Mouse (Mus musculus) brain, embryonic 14.5 days (tissue): ENCODE results near the gene Pax7. TPM values are rescaled to one million over a fixed set of nuclear protein-coding genes. Genes with fewer than 3 reads are reported as not detected.

ENCODE experiments used
- DNase-seq: peaks from one replicate; pipeline ENCODE4 v3.0.0-alpha.2; 2011; ENCODE audit warnings: low read depth
- CTCF ChIP-seq: fragments of 200-500 bp; IDR thresholded peaks from 2 replicates; pipeline ENCODE4 v1.5.1; 2012; ENCODE audit warnings: inconsistent platforms, mild to moderate bottlenecking, moderate library complexity, borderline replicate concordance; ENCODE audit not compliant: insufficient read depth, insufficient read length; ENCODE audit errors: extremely low read depth
- POLR2A ChIP-seq: fragments of 200-500 bp; IDR thresholded peaks from 2 replicates; pipeline ENCODE4 v1.6.1; 2012; ENCODE audit warnings: mild to moderate bottlenecking, inconsistent platforms, borderline replicate concordance; ENCODE audit not compliant: poor library complexity, insufficient read depth, insufficient read length, severe bottlenecking; ENCODE audit errors: extremely low read depth
- polyA plus RNA-seq: library from polyadenylated mRNA; depleted of rRNA; stranded (reverse); fragments of >200 nt; gene quantifications from 2 replicates; pipeline ENCODE4 v1.2.3, GENCODE M21; 2012; rRNA removed

Gene Pax7
- polyA plus RNA-seq, 1 experiment: 12.2 TPM

- TF ChIP-seq POLR2A: no peak
- TF ChIP-seq CTCF: no peak
- DNase-seq: peak; percentile 64
Observed at GRCm38 (mm10) chr4:139689627-139690269, 143.6 kb downstream of the Pax7 start.

- no peak for DNase-seq
- TF ChIP-seq CTCF: no peak
- no peak for TF ChIP-seq POLR2A
Observed at GRCm38 (mm10) chr4:139688058-139688457, 145.3 kb downstream of the Pax7 start.

Other genes with a start within 250 kb of the Pax7 start
- not detected in 2 replicates for gene Gm21969, start 230.3 kb downstream of the Pax7 start, polyA plus RNA-seq
- 24.2 and 26.4 TPM in 2 replicates for gene Aldh4a1, start 210.7 kb downstream of the Pax7 start, polyA plus RNA-seq
- gene Tas1r2, start 180.0 kb downstream of the Pax7 start, polyA plus RNA-seq: 0.04 TPM in 1 of 2 replicates, not detected in the other
- 0.49 and 0.96 TPM in 2 replicates for gene Klhdc7a, start 134.5 kb upstream of the Pax7 start, polyA plus RNA-seq